Mouse (Mus musculus): ENCODE measurements around the gene Pdzd8.

Pdzd8 gene

DNA sequence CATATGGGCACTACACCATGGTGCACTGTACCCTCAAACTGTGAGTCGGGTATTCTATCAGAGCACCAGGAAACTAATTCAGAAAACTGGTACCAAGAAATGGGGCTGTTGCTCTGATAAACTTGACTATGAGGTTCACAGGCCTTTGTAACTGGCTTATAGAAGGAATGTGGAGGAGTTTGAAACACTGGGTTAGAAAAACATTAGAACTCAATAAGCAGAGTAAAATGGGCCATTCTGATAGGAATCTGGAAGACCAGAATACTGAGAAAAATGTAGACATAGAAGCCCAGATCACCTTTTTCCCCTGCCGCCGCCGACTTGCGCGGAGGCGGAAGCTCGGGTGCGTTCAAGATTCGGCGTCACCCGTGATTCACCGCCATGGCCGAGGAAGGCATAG is 23.6 kb downstream of the Pdzd8 start, which contains the start of gene Rps12-ps3:
TSS of gene Rps12-ps3 (plus strand) at position 301 of the 400 bp plus-strand sequence.
- POLR2A ChIA-PET: no interaction called here
- CTCF ChIA-PET: no interaction called here

DNA sequence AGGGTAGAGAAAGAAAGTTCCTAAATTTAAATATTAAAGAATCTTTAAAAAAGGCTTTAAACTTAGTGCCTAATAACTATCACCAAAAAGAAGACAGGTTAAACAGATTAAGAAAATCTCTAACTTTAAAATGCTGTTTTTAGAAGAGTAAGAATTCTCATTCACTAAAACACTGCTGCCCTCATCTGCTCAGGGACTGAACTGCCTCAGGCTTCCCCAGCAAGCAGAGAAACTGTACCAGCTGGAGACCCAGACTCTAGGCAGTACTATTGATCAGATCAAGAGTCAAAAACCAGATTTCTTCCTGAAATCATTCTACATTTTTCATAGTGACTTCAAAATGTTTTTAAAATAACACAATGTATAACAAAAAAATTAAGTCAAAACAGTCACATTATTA is 29.0 kb downstream of the Pdzd8 start:
- CTCF ChIA-PET: interaction anchor here in 2 of 4 experiments (1.0 kb wide), 2 partner anchors 77 kb away, joined by 4 to 5 read pairs; no protein-coding TSS in a partner anchor
- POLR2A ChIA-PET: no interaction called here

DNA sequence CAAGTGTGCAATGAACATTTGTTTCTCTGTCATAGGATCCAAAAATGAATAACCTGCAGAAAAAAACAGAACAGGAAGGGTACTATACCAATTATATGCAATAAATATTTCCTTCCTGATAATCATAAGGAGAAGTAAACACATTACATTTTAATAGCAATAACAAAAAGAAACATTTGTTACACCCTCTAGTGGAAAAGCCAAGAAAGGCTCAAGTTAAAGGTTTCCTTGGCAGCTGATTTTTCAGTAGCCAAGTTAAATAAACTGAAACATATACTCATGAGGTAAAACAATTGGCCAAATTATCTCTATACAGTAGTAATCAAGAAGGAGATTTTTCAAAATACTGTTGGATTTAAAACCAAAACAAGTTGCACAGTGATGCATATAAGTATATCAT is 30.3 kb downstream of the Pdzd8 start:
- ChIA-PET POLR2A (no interaction called here), CTCF (interaction anchor here in 2 of 4 experiments (0.5 to 1.3 kb wide), 3 partner anchors 8 to 509 kb away, joined by 3 to 5 read pairs (median 4); no protein-coding TSS in a partner anchor)

DNA sequence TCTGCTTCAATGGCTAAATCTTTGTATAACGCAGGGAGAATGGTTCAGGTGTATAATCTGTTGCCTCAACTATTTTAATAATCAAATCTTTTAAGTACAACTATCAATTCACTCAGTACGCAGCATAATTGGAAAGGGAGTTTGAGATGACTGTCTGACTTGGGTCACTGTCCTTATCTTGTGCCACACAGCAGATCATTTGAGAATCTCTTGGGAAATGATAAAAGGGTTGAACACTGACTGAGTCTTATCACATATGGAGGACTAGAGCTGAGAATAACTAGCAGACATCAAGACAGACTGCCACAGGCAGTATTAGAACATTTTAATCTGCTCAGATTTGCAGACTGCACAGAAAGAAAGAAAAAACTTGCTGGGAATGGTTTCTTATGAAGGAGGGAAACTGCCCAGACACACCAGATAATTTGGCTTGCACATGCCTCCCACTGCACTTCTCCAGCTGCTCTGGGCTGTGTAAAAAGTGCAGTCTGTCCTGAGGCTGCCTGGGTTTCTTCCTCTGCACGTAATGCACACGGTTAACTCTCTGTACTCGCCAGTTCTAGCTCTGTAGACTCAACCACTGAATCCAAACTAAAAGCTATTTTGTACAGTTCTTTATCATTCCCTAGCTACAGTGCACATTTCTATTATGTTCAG is 53.3 kb downstream of the Pdzd8 start:
- CTCF ChIA-PET: interaction anchor here in 1 of 4 experiments (1.0 to 2.5 kb wide), 2 partner anchors 53 kb away, joined by 5 to 10 read pairs; no protein-coding TSS in a partner anchor
- POLR2A ChIA-PET: no interaction called here

DNA sequence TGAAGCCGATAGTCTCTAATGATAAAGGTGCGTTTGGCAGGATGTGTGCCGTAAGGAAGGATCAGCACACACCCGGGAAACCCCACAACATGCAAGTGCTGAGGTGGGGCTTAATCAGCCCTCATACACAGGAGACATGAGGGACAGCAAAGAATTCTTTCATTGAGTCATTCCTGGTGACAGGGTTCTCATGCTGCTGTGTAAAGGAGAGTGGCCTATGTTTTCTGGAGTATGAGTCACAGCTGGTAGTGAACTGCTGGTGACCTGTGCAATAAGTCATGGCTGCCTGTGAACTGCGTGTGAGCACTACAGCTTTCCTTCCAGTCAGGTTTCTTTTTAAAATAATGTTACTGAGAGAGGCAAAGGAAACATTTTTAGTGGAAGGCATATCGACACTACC is 55.8 kb downstream of the Pdzd8 start:
- ChIA-PET POLR2A (interaction anchor here in 2 of 4 experiments (0.7 to 2.0 kb wide), 4 partner anchors 9 to 345 kb away, joined by 4 to 7 read pairs (median 4); no protein-coding TSS in a partner anchor), CTCF (interaction anchor here in 2 of 4 experiments (1.3 to 2.5 kb wide), 2 partner anchors 50 kb away, joined by 3 to 10 read pairs; no protein-coding TSS in a partner anchor)

DNA sequence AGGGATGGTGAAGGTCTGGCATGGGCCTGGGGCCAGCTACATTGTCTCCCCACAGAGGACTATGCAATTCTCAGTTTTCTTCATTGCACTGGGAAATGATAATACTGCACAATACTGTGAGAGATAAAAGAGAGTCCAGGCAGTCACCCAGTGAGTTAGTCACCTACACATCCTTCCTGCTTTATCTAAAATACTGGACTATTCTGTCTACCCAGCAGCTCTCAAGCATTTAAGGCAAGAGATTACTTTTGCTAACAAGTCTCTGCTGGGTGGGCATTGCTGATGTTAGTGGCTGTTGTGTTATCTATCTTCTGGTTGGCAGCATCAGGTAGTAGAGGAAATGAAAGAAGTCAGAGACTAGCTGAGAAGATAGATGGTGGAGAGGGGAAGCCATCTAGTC is 56.5 kb downstream of the Pdzd8 start:
- CTCF ChIA-PET: interaction anchor here in 1 of 4 experiments (0.6 kb wide), 1 partner anchor 10 kb away, joined by 5 read pairs; no protein-coding TSS in a partner anchor

DNA sequence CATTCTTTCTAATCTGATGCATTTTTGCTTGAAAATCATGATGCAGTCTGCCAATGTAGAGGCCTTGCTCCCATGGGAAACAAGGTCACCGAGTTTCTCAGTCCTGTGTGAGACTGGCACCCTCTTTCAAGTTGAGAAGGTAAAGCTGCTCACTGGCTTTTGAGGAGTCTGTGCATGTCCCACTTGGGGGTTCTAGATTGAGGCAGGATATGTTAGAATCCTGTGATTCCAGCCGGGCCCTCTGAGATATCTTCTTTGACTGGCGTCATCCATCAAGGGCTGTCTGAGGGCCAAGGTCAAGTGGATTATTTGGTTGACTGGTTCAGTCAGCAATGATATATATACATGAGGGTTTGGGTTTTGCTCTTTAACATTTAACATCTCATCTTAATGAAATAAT is 63.6 kb downstream of the Pdzd8 start:
- CTCF ChIA-PET: no interaction called here
- POLR2A ChIA-PET: no interaction called here

More for the DNA sequence above, 56.5 kb downstream of the Pdzd8 start:
- POLR2A ChIA-PET: no interaction called here

DNA sequence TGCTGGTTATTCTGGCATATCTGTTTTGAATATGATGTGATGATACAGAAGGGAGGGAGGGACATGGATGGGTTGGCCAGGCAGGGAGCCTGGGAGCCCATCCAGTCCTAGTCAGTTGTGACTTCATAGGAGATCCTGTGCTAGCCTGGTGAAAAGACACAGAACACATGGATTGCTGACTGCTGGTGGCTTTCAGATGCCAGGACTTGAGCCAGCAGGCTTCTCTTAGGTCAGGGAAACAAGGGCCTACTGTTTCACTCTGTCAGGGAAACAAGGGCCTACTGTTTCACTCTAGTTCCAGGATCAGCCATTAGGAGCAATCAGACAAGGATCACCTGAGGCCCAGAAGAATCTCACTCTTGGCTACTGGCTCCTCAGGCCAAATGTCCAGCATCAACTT is 64.7 kb downstream of the Pdzd8 start:
- CTCF ChIA-PET: interaction anchor here in 1 of 4 experiments (0.7 kb wide), 1 partner anchor 41 kb away, joined by 4 read pairs; no protein-coding TSS in a partner anchor
- POLR2A ChIA-PET: interaction anchor here in 2 of 4 experiments (0.5 to 2.2 kb wide), 3 partner anchors 9 to 307 kb away, joined by 3 to 7 read pairs (median 4); no protein-coding TSS in a partner anchor

DNA sequence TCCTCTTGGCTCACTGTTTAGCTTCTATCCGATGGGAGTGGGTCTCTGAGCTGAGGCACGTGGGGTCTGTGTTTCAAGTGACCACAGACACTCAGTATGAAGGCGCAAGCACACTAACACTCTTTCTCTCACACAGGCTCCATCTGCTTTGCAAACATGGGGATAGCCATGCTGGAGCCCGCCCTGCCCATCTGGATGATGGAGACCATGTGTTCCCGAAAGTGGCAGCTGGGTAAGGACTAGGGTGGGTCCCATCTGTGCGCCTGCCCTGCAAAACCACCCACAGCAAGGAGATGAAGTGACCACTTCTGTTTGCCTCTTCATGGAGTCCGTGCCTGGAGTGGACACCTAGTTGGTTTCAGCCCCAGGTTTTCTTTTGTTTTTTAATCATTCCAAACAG is 69.2 kb downstream of the Pdzd8 start:
- CTCF ChIA-PET: interaction anchor here in 2 of 4 experiments (1.0 kb wide), 2 partner anchors 37 kb away, joined by 3 to 4 read pairs; no protein-coding TSS in a partner anchor
- POLR2A ChIA-PET: interaction anchor here in 1 of 4 experiments (2.0 kb wide), 1 partner anchor 10 kb away, joined by 8 read pairs; no protein-coding TSS in a partner anchor

DNA sequence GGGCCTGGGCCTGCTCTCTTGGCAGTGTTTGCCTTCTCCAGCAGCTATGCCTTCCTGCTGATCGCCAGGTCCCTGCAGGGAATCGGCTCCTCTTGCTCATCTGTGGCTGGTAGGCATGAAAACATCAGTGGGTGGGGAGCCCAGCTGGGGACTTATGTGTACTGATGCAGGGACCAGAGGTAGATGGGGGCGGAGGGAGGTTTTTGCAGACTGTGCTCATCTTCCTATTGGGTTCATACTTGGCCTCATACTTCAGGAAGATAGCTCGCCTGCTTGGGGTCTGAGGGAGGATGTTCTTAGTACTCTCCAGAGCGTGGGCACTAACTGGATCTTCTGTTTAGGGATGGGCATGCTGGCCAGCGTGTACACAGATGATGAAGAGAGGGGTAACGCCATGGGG is 72.4 kb downstream of the Pdzd8 start:
- ChIA-PET POLR2A (interaction anchor here in 1 of 4 experiments (0.6 to 1.4 kb wide), 2 partner anchors 9 to 384 kb away, joined by 3 to 6 read pairs; no protein-coding TSS in a partner anchor), CTCF (interaction anchor here in 1 of 4 experiments (1.2 kb wide), 1 partner anchor 33 kb away, joined by 3 read pairs; no protein-coding TSS in a partner anchor)

DNA sequence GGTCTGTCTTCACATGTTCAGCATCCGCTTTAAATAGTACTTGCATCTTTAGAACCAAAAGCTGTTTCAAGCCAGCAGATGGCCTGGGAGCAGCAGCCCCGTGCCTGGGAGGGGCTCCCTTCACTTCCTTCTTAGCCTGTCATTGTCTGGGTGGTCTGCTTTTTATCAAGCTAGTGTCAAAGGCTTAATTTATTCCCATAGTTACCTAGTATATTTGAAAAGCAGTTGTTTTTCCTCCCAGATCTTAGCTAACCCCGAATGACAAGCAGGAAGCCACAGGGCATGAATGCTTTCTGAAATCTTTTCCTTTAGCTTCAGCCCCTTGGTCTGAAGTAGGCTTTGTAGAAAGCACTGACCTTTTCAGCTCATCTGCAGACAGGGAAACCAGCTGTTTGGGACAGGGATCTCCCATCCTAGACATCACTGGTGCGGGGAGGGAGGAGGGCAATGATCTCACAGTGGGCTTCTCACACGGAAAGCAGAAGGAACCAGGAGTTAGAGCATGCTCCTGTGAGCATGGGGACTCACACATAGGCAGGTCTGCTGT is 78.1 kb downstream of the Pdzd8 start:
- POLR2A ChIA-PET: no interaction called here

DNA sequence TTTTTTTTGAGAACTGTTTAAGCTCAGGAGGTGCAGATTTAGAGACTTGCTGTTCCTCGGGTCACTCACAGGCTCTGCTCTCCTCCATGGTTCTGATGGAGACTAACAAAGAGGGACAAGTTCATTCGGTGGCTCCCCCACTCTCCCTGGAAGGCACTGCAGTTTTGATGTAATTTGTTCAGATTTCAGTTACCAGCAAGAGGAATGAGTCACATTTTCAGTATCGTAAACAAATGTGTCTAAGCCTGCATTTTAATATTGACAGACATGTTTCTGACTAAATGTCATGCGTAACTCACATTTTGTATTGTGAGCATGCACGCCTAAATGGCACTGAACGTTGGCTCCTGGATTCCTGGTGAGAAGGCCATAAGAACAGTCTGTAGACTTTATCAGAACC is 79.7 kb downstream of the Pdzd8 start:
- ChIA-PET POLR2A (interaction anchor here in 1 of 4 experiments (2.0 kb wide), 1 partner anchor 10 kb away, joined by 8 read pairs; no protein-coding TSS in a partner anchor), CTCF (interaction anchor here in 2 of 4 experiments (0.9 to 1.1 kb wide), 2 partner anchors 26 to 27 kb away, joined by 3 read pairs; no protein-coding TSS in a partner anchor)

More for the DNA sequence above, 78.1 kb downstream of the Pdzd8 start:
- CTCF ChIA-PET: interaction anchor here in 1 of 4 experiments (1.3 to 1.4 kb wide), 2 partner anchors 28 to 188 kb away, joined by 3 to 5 read pairs; no protein-coding TSS in a partner anchor

DNA sequence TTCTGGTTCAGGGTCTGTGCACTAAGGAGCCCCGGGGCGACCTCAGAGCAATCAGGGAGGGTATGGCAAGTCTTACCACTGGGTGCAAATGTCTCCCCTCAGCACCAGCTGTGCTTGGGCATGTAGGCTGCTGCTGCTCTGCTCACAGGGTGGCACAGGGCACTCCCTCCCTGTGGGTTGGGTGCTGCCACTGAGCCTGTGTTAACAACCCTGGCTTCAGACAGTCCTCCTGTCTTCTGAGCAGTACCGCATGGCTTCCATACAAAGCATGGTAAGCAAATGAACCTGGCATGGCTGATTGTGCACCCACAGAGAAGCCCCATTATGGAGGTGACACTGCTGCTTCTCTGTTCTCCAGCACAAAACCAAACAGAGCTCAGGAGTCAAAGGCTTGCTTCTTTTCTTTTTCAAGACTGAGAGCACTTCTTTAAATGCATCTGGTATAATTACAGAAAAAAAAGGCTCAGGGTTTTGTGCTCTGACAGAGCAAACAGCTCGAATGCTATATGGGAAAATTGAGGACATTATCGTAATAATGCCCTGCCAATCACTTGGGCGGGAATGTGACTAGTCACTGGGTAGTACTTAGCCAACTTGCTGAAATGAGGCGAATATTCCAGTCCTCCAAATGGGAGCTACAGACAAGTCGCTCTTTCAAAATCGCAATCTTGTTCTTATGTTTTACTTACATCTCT is 80.6 kb downstream of the Pdzd8 start:
- POLR2A ChIA-PET: interaction anchor here in 1 of 4 experiments (1.5 to 2.0 kb wide), 2 partner anchors 8 to 11 kb away, joined by 3 to 8 read pairs; no protein-coding TSS in a partner anchor

DNA sequence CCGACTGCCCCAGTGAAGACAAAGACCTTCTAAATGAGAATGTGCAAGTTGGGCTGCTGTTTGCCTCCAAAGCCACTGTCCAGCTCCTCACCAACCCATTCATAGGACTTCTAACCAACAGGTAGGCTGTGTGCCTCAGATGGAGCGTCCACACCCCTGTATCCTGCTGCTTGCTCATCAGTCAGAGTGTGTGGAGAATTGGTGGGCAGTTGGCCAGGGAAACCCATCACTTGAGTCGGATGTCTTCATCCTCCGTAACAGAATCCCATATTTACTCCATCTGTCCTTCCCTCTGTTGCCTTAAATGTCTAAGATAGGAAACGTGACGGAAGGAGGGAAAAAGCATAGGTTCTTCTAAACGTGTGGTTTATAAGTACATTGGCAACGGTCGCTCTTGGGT is 82.4 kb downstream of the Pdzd8 start:
- ChIA-PET CTCF (interaction anchor here in 3 of 4 experiments (0.6 to 3.8 kb wide), 4 partner anchors 23 to 74 kb away, joined by 3 to 20 read pairs (median 6); no protein-coding TSS in a partner anchor), POLR2A (interaction anchor here in 2 of 4 experiments (0.6 to 1.6 kb wide), 3 partner anchors 10 to 461 kb away, joined by 3 to 4 read pairs (median 4); partner anchors contain the start of gene Pdzd8 (in 1 of the 2))

More for the DNA sequence above, 80.6 kb downstream of the Pdzd8 start:
- CTCF ChIA-PET: interaction anchor here in 2 of 4 experiments (0.9 to 1.3 kb wide), 3 partner anchors 25 to 26 kb away, joined by 3 to 6 read pairs (median 3); no protein-coding TSS in a partner anchor

DNA sequence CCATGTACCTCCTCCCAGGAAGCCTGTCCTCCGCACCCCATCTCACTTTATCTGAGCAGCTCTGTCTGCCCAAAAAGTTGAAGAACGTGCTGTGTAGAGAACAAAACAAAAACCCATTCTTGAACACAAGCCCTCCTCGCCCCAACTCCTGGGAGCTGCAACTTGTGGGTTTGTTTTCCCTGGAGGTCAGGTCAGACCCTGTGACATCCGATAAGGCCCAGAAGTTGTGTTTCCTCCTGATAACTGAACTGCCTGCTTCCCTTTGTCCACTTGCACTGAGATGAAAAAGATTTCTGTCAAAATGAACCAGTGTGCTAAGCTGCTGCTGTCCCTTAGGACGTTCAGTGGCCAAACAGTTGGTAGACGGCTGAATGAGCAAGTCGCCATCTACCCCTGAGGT is 84.0 kb downstream of the Pdzd8 start:
- POLR2A ChIA-PET: interaction anchor here in 2 of 4 experiments (0.6 to 2.1 kb wide), 3 partner anchors 8 to 820 kb away, joined by 3 to 8 read pairs (median 4); no protein-coding TSS in a partner anchor
- CTCF ChIA-PET: interaction anchor here in 2 of 4 experiments (2.7 to 3.8 kb wide), 2 partner anchors 22 kb away, joined by 13 to 20 read pairs; no protein-coding TSS in a partner anchor

DNA sequence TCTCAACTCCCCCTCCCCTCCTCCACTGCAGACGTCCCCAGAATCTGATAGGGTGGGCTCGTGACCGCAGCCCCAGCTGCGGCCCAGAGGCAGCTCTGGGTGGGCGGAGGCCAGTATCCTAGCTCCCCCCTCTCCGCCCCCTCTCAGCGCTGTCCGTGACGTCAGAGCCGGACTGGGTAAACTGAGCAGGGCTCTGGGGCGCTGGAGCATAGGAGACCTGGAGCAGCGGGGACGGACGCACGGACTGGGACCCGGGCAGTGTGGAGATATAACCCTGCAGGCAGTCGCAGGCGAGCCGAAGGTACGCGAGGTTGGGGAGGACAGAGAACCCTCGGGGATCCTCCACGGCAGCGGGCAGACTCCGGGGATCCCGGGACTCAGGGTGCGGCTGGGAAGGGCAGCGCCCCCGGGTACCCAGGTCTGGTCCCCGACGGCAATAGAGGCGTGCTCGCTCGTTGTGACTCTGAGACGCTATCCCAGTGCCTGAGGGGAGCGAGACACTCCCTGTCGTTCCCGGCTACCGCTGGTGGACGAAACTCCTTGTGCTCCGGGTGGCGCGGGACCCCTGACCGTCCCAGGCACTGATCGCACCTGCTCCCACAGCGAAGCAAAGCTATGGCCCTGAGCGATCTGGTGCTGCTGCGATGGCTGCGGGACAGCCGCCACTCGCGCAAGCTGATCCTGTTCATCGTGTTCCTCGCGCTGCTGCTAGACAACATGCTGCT is 84.7 kb downstream of the Pdzd8 start, which contains the start of gene Slc18a2:
TSS of gene Slc18a2 (plus strand) at position 179 of the 725 bp plus-strand sequence.
- ChIA-PET CTCF (interaction anchor here in 3 of 4 experiments (0.6 to 3.8 kb wide), 5 partner anchors 21 to 1103 kb away, joined by 3 to 20 read pairs (median 4); no protein-coding TSS in a partner anchor), POLR2A (interaction anchor here (0.7 to 2.1 kb wide), 6 partner anchors 8 to 56 kb away, joined by 3 to 8 read pairs (median 3); no protein-coding TSS in a partner anchor)

DNA sequence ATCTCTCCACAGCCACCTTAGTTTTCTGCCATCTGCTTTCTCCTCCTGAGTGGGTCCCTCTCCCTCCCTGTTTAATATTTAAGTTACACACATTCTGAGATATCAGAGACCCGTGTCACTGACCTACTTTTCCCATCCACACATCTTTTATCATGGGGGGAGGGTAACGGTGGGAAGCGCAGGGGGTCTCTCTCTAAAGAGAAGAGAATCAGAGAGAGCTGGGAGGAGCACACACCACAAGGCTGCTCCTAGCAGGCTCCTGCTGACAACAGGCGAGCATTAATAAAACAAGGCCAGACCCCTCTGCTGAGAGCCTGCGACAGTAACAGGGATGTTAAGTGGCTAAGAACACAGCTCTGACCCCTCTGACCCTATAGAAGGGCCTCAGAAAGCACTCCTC is 85.9 kb downstream of the Pdzd8 start:
- POLR2A ChIA-PET: interaction anchor here in 3 of 4 experiments (1.1 to 2.1 kb wide), 3 partner anchors 10 to 20 kb away, joined by 3 to 8 read pairs (median 4); no protein-coding TSS in a partner anchor
- CTCF ChIA-PET: interaction anchor here (0.6 to 3.8 kb wide), 7 partner anchors 16 to 677 kb away, joined by 3 to 20 read pairs (median 4); no protein-coding TSS in a partner anchor
